Mouse (Mus musculus) 3134 (cell line): Measurements from ENCODE around the gene Omp.

Source experiments
- DNase-seq: peaks from one replicate; pipeline ENCODE4 v3.0.0-alpha.2; 2011; ENCODE audit warnings: low spot score; ENCODE audit not compliant: insufficient read length; ENCODE audit errors: extremely low read depth

The Omp gene

DNA sequence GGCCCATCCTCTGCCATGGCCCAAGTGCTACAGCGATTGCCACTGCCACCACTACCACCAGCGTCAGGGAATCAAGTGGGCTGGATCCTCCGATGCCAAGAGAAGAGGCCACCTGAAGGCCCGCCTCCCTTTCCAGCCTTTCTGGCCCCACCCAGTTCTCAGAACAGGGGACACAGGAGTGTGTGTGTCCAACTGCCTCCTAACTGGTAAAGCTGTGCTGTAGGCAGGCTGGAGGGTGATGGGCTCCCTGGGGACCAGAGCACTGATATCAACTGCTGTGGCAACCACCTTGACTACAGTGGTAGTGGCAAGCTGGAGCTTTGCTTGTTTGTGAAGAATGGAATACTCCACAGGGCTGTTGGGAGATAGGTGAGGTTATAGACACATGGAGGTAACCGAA lies at the start of gene Omp:
Gene Omp (minus strand): TSS at position 101 of the 400 bp plus-strand sequence.
- no peak for DNase-seq

DNA sequence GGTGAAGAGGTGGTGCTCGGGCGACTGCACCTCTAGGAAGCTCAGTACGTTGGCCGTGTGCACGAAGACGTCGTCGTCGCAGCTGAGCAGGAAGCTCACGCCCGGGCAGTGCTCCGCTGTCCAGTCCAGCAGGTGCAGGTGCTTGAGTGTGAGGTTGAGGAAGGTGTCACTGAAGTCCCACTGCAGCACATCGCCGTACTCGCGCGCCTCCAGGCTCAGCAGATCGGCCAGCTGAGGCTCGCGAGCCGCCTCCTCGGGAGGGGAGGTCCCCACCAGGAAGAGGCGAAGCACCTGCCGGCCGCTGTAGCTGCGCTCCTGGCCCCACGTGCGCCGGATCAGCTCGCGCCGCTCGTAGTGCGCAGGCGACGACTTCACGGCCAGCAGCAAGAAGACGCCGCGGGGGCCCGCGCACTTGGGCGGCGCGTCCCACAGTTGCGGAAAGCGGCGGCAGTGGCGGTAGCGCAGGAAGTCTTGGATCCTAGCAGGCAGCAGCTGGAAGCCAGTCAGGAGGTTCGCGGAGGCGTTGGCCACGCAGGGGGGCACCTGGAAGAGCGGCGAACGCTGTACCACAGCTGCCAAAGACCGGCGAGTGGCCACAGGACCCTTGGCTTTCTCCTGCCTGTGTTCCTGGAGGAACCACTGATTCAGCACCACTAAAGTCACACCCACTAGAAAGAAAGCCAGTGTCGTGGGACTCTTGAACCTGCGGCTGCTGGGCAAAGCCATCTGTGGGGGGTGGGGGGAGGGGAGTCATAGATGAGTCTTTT lies 48.9 kb upstream of the Omp start:
- no peak for DNase-seq

DNA sequence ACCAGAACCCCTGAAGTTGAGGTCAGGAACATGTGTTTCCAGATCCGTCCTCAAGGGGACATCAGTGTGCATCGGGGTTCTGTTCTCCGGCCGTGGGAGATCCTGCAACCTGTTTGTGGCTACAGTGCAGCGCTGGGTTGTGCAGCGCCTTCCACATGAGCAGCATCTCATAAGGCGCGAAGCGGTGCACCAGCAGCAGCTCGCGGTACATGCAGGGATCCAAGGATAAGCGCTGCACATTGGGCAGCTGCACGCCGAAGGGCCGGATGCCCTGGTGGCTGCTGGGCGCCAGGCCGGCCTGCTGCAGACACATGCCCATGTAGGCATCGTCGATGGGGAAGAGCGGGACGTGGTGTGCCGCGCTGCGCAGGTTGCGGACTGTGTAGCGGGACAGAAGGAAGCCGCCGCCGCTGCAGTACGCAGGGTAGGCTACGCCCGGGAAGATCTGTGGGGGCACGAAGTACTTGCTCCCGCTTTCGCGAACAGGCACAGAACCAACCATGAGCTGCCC lies 48.3 kb upstream of the Omp start:
- DNase-seq = no peak

DNA sequence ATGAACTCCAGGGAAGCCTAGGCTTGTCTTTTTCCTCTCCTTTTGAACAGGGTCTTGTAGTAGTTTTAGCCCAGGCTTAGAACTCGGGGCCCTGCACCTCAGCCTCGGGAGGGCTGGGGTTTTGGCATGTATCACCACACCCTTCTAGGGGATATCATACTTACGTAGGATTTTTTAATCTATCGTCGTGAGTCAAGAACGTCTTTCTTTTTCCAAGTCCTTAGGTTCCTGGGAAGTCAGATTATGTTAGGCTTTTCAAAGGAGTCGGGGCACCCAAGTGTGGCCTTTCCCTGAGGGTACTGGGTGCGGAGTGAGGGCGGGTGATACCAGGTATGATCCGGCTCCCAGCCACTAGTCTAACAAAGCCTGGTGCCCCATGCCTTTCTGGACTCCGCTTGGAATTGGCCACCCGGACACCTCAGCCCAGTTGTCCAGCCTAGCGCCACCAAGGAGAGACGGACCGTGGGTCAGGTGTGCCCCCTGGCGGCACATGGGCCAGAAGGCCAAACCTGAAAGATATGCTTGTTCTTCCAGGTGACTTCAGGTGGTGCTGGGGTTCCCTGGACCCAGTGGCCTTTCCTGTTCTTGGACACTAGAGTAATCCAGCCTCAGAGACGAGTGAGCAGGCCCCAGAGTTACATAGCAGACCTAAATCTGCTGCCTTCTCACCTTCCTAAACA lies 46.4 kb upstream of the Omp start:
- peak; percentile 49 for DNase-seq

DNA sequence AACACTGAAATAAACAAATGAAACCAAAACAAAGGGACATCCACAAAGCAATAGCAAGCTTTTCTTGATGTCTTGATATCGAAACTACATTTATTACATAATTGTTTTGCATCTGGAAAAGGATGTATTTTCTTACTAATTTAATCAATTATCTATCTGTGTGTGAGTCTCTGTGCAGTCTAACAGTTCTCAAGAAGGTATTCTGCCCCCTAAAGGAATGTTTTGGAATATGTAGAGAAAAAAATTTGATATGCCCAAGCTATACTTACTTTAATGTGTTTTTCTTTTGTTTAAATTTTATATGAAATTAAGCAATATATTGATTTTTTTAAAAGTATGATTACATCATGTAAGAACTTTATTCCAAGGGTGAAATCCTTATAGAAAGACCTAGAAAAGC lies 45.3 kb upstream of the Omp start:
- no peak for DNase-seq

DNA sequence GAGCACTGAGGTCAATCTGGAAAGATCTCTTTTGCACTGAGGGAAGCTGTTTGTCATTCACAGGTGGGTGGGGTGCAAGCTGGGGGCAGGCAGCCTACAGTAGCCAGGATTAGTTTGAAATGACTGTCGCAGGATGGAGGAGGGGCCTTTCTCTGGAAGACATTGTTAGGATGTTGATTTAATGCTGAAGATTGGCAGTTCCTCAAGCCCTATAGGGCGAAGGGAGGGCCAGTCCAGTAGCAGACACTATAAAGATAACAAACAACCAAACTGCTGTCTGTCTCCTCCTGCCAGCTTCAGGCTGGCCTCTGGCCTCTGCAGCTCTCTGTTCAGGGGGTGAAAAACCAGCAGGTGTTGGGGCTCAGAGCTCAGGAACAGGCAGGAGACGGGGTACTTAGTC lies 44.4 kb upstream of the Omp start:
- DNase-seq = no peak

DNA sequence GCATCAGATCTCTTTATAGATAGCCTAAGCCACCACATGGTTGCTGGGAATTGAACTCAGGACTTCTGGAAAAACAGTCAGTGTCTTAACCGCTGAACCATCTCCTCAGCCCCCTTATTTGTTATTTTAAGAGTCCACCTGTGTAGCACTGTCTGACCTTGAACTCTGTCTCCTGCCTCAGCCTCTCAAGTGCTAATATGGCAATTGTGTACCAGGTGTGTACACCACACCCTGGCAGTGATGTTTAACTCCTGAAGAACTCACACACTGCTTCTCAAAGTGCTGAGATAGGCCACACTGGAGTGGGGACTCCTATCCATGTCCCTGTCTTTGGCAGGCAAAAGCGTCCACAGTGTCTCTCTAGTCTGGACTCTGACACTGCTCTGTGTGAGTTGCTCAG lies 43.4 kb upstream of the Omp start:
- DNase-seq = no peak

DNA sequence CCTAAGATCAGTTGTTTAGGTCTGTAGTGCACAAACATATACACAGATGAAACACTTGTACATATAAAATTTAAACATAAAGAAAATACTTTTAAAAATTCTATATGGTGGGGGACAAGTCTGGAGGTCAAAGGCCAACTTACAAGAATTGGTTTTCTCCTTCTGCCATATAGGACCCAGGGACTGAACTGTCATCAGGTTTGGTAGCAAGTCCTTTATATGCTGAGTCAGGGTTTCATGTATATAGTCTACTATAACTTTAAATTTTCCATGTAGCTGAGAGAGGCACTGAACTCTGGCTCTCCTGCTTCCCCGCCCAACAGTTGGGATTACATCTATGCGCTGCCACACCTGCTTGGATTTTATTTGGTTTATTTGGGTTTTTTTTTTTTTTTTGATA lies 42.9 kb upstream of the Omp start:
- no peak for DNase-seq

DNA sequence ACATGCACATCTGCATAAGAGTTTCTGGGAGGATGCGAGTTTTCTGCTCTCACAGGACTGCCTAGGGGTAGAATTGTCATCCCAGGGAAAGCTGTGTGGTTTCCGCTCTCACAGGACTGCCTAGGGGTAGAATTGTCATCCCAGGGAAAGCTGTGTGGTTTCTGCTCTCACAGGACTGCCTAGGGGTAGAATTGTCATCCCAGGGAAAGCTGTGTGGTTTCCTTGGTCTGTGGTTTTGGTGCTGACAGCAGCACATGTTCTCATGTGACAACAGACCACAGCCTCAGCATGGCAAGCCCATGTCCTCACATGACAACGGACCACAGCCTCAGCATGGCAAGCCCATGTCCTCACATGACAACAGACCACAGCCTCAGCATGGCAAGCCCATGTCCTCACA lies 42.0 kb upstream of the Omp start:
- peak; percentile 33 for DNase-seq

DNA sequence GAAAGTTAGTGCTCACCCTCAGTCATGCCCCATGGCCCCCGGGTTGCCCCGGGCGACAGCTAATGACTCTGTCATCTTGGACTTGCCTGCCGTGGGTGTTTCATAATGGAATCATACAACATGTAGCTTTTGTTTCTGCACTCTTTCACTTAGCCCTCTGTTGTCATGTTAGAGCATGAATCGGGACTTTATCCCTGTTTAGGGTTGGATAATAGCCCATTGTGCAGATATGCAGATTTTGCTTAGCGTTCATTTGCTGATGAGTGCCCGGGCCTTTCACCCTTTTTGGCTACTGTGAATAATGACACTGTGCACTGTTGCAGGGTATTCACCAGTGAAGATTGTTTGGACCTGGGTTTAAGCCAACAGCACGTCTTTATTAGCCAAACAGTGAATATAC lies 41.3 kb upstream of the Omp start:
- DNase-seq = no peak

DNA sequence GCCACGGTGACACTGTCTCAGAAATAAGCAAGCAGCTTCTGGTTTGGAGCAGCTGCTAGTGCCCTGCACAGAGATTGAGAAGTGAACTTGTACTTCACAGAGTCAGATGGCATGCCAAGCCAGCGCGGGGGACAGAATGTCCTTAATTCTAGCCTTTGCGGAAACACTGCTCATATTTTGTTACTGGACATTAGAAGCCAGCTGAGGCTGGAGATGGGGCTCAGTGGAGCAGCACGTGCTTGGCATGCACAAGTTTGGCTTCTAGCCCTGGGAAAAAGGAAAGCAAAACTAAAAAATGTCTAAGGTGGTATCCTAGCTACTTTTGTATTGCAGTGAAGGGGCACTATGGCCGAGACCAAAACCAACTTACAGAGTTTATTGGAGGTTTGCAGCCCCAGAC lies 40.0 kb upstream of the Omp start:
- no peak for DNase-seq

DNA sequence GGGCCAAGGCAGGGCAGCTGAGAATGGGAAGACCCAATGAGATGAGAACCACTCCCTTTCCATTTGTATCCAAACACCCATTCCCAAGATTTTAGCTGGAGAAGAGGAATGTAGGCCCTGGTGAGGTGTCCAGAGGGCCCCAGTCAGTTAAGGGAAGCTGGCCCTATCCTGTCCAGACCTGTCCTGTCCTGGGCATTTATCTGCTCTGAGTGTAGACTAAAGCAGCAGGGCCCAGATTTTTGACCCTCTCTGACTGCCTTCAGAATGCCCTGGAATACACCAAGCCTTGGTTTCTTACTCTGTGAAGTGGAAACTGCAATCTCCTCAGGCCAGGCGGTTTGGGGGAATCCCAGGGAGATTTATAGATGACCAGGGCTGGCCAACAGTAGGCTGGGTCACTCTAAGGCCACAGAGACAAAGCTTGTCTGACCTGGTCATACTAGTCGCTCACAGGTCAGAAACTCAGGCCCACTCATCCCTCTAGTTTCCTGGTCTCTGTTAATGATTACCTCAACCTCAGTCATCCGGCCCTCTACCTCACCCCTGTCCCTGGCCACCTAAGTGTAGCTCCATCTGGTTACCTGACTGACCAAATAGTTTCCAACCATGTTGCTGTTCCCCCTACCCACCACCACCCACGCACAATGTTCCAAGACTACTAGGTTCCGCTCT lies 33.4 kb upstream of the Omp start:
- DNase-seq = no peak

DNA sequence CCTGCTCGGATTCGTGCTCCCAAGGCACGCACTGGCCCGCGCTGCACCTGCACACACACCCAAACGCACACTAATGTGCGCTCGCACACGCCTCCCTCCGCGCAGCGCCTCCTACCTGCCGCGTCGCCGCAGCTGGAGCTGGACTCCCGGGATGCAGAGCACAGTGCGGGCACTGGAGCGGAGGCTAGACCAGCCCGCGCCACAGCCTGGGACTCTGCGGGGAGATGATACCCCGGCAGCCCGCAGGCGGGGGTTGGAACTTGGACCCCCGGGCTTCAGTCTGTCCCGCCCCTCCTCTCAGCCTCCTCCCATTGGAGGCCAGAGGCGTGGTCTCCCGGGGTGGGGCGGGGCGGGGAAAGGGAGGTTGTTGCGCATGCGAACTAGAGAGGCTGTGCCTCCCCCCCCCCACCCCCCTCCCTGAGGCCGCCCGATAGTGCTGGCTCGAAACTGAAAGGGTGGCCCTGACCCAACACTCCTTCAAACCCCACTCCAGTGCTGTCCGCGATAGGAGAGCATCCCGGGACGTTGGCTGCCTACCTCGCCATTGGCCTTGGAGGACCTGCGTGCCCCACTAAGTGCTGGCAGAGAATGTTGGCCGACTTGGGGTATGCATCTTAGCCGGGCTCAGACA lies 32.7 kb upstream of the Omp start, which contains the start of gene Capn5:
Gene Capn5 (minus strand): TSS at position 346 of the 631 bp plus-strand sequence.
- peak; percentile 83 for DNase-seq

DNA sequence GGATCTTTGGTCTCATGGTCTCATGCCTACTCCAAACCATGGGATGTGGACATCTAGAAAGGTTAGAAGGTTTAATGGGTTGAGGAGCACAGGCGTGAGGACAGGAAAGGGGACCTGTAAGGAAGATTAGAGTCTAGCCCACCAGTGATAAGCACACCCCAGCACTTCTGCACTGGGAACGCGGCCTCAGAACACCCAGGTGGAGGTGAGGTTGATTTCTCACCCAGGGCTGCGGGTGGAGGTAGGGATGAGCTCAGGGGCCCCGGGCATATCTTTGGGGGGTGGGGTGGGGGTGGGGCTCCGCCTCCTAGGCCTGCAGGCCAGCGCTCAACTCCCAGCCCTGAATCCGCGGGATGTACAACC lies 32.2 kb upstream of the Omp start:
- no peak for DNase-seq

DNA sequence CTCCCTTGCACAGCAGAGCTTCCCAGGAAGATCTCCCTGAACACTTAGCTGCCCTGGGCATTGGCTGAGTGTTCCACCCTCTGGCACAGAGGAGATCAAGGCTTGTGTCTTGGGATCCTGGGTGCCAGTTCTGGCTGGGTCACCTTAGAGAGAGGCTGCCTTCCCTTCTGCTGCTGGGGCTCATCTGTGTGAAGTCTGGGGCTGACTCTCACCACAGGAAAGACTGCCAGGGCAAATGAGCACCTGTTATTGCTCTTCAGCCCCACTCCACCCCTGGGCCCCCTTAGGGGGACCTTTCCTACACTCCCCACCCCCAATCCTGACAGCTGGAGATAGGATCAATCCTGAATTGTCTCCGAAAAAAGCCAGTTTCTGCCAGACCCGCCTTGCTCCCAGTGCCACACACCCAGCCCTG lies 31.8 kb upstream of the Omp start:
- DNase-seq = no peak

DNA sequence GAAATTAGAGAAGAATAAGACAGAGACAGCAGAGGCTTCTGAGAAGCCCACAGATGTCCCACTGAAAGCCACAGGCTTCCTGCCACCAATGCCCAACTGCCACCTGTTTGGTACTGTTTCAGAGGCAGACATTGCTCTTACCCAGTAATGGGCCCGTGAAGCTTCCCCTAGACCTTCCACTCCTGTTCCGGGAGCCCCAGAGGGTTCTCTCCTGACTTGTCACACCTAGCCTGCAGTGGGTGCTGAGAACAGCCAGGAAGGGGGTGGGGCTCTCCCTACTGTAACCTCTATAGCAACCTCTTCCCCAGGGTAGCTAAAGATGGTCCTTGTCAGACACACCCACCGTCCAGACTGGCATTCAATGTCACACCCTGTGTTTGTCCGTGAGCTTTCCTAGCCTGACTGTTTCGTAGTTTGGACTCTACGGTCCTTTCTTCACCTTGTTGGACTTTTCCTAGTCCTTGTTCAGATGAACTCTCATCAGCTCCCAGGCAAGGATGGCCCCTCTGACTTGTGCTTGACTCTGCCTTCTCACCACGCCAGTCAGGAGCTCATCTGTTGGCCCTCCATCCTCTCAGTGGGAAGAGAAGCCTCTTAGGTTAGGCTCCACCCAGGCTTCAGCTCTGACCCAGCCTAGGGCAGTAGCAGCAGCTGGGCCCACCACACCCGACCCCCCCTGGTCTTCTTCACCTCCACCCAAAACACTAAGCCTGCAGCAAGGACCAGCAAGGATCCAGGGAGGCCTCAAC lies 31.2 kb upstream of the Omp start:
- DNase-seq = no peak

DNA sequence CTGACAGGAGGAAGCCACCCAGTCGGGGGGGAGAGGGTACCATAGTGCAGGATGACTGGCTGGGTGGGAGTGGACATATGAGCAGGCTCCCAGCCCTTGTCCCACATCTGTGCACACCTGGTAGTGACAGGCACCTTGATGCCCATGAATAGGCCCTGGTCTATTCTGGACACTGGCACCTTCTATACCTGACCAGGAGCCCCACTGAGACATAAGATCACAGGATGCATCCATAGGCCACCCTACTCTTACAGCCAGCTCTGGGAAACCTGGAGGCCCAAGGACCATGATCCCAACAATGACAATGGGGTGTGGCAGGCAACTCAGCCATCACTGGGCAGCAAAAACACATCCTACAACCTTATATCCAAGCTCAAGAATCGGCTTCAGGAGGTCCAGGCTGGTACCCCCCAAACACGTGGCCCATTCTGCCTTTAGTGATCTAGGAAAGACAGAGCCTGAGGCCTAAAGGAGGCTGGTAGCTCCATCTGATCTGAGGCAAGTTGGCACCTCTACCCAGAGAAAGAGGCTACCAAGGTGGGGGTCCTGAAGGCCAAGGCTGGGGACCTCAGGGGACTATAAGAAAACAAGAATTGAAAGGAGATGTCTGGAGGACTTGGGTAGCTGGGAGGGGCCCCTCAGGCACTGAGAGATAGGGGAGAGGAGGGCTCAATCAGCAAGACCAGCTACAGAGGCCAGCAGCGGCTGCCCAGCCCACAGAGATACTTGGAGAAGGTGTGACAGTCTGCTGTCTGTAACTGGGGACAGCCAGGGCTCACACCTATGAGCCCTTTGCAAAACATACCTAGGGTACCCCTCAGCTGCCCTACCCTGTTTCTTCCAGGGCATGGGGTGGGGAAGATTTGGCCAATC lies 29.8 kb upstream of the Omp start:
- no peak for DNase-seq

DNA sequence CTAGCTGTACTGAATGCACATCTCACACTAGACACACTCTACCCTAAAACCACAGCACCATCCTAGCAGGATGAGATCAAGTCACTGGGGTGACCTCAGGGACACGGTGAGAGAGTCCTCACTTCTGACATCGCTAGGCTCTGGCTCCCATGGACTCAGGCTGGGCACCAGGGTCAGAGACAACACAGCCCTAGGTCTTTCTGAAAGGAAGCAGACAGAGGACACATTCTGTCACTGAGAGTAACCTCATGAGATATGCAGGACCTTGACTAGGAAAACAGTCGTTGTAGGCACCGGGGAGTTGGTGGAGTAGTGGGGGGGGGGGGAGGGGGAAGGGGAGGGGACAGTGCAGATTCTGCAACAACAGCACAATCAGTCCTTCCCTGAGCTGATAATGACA lies 28.1 kb upstream of the Omp start:
- DNase-seq = no peak

DNA sequence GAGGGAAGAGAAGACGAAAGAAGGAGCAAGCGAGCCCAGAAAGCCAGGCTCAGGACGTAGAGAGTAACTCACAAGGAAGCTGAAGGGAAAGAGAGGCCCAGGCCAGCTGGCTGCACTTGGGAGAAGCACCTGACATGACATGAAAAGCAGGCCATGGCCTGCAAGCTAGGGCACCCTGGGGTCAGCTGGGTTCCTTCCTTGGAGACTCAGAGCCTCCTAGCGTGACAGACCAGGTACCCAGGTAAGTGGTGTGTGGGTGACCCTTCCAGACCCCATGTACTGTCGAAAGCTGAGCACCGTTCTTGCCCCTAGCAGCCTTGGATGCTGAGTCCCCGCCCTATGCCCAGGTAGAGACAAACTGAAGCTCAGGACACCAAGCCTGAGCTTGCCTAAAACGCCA lies 27.4 kb upstream of the Omp start:
- DNase-seq = no peak
